Mouse (Mus musculus) liver, adult 2 months (tissue): ENCODE results near the gene Drap1.

ENCODE experiments used
- CTCF ChIP-seq: fragments of 200-500 bp; IDR thresholded peaks from 2 replicates; pipeline ENCODE4 v1.5.1; 2011; ENCODE audit warnings: low read depth, low read length, control low read depth
- POLR2A ChIP-seq: fragments of 200-500 bp; IDR thresholded peaks from 2 replicates; pipeline ENCODE4 v1.6.1; 2011; ENCODE audit warnings: low read length, control low read depth; ENCODE audit not compliant: insufficient read depth; ENCODE audit errors: extremely low read depth

DNA sequence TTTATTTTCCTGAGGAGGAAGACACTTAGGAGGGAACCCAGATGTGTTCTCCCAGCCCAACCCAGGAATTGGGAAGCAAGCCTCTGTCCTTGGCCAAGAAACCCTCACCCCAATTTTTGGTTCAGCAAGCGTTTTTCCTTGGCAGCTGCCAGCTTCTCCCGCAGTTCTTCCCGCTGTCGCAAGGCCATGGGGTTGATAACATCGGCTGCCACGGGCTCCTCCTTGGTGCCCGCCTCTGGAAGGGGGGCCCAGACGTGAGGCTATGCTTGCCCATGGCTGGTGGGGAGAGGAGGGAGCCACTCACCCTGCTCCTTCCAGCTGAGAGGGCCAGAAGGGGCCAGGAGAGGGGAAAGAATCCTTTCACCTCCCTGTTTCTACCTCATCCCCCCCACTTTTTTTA lies 40.1 kb downstream of the Drap1 start:
- TF ChIP-seq CTCF (no peak), POLR2A (no peak)
